Mouse (Mus musculus) liver, adult 2 months (tissue): ENCODE results near the gene BC030499. TPM values are rescaled to one million over a fixed set of nuclear protein-coding genes. Genes with fewer than 3 reads are reported as not detected.

Source experiments
- DNase-seq: peaks from one replicate; pipeline ENCODE4 v3.0.0-alpha.2; 2011; ENCODE audit warnings: low read depth, low spot score; ENCODE audit errors: extremely low read depth
- H3K27ac ChIP-seq: fragments of 200-500 bp; replicated peaks from 2 replicates; pipeline ENCODE4 v1.5.1; 2012; ENCODE audit warnings: low read depth, mild to moderate bottlenecking, control low read depth, inconsistent platforms, low read length; ENCODE audit not compliant: insufficient read depth
- H3K27me3 ChIP-seq: fragments of 200-500 bp; 2 replicates; pipeline ENCODE4 v1.6.1; 2012; ENCODE audit warnings: mild to moderate bottlenecking, moderate library complexity, low read length, inconsistent platforms; ENCODE audit not compliant: control insufficient read depth, insufficient read depth
- H3K36me3 ChIP-seq: fragments of 200-500 bp; 2 replicates; pipeline ENCODE4 v1.6.1; 2012; ENCODE audit warnings: low read length, inconsistent platforms; ENCODE audit not compliant: control insufficient read depth, insufficient read depth
- H3K4me1 ChIP-seq: fragments of 200-500 bp; 2 replicates; pipeline ENCODE4 v1.6.1; 2011; ENCODE audit warnings: low read length; ENCODE audit not compliant: control insufficient read depth, insufficient read depth
- H3K4me3 ChIP-seq: fragments of 200-500 bp; 2 replicates; pipeline ENCODE4 v1.5.1; 2011; ENCODE audit warnings: low read depth, mild to moderate bottlenecking, control low read depth, low read length, moderate library complexity; ENCODE audit not compliant: insufficient read depth
- H3K79me2 ChIP-seq: fragments of 200-500 bp; 2 replicates; pipeline ENCODE4 v1.6.1; 2012; ENCODE audit warnings: inconsistent platforms, mild to moderate bottlenecking, low read length, moderate library complexity; ENCODE audit not compliant: control insufficient read depth, insufficient read depth
- H3K9ac ChIP-seq: fragments of 200-500 bp; 2 replicates; pipeline ENCODE4 v1.6.1; 2012; ENCODE audit warnings: low read depth, mild to moderate bottlenecking, control low read depth, inconsistent platforms, low read length
- CTCF ChIP-seq: fragments of 200-500 bp; IDR thresholded peaks from 2 replicates; pipeline ENCODE4 v1.5.1; 2011; ENCODE audit warnings: low read depth, low read length, control low read depth
- POLR2A ChIP-seq: fragments of 200-500 bp; IDR thresholded peaks from 2 replicates; pipeline ENCODE4 v1.6.1; 2011; ENCODE audit warnings: low read length, control low read depth; ENCODE audit not compliant: insufficient read depth; ENCODE audit errors: extremely low read depth
- WGBS: fragments of 180-500 bp; shearing (Covaris S2); methylation state at CpG from one replicate; pipeline ENCODE4 v1.1.7; 2018; 5-methylcytosine and 5-hydroxymethylcytosine counted together
- polyA plus RNA-seq: library from polyadenylated mRNA; depleted of rRNA; stranded (reverse); fragments of >200 nt; gene quantifications from 2 replicates; pipeline ENCODE4 v1.2.3, GENCODE M21; 2012
- total RNA-seq: library from RNA; depleted of rRNA; stranded (reverse); fragments of >200 nt; gene quantifications from 2 replicates; pipeline ENCODE4 v1.2.3, GENCODE M21; 2014

Gene BC030499
- total and polyA plus RNA-seq, 2 experiments: 0.13 to 0.18 TPM

GRCm38 (mm10) chr11:78289146-78289763 is 1.4 kb upstream of the BC030499 start:
- Histone ChIP-seq H3K9ac (no peak overlapping the region), H3K27me3 (no peaks in the 10 kb centered on the region), H3K36me3 (peaks cover 60% of the 10 kb centered on the region), H3K79me2 (no peaks in the 10 kb centered on the region), H3K4me3 (no peak overlapping the region), H3K27ac (no peak overlapping the region), H3K4me1 (peaks cover 3% of the 10 kb centered on the region)
- WGBS: 67% methylated on average over 7 of the region's 7 CpGs
- TF ChIP-seq CTCF: no peak
- TF ChIP-seq POLR2A: no peak
- DNase-seq: peak; percentile 58

- peaks cover 9% of the 10 kb centered on the region for H3K4me1 ChIP-seq
- peaks cover 12% of the 10 kb centered on the region for H3K36me3 ChIP-seq
- no peaks in the 10 kb centered on the region for H3K79me2 ChIP-seq
- H3K9ac ChIP-seq: no peak overlapping the region
- 16% methylated on average over 6 of the region's 6 CpGs for WGBS
- no peaks in the 10 kb centered on the region for H3K27me3 ChIP-seq
- H3K4me3 ChIP-seq: no peak overlapping the region
- H3K27ac ChIP-seq: peak overlapping the region; percentile 35
- TF ChIP-seq POLR2A (no peak), CTCF (no peak)
- DNase-seq: peak; percentile 92
These were observed 3.9 kb downstream of the BC030499 start for GRCm38 (mm10) chr11:78294585-78294984.

GRCm38 (mm10) chr11:78300917-78301316 is 10.3 kb downstream of the BC030499 start:
- no peak for DNase-seq
- Histone ChIP-seq H3K9ac (peak overlapping the region; percentile 69), H3K4me1 (0 out of 2 replicates have a peak, but pooled peaks cover 3% of the 10 kb centered on the region), H3K36me3 (no peaks in the 10 kb centered on the region), H3K79me2 (no peaks in the 10 kb centered on the region), H3K27me3 (no peaks in the 10 kb centered on the region), H3K27ac (0 out of 2 replicates have a peak overlapping the region, but pooled peaks have one; percentile 5), H3K4me3 (peak overlapping the region; percentile 55)
- no peak for TF ChIP-seq CTCF
- TF ChIP-seq POLR2A: no peak
- 59% methylated on average over 7 of the region's 7 CpGs for WGBS

- 0 out of 2 replicates have a peak within 1 kb of the TSS, but pooled peaks have one; percentile 5 for H3K27ac ChIP-seq
- 1% methylated on average over 49 of the region's 49 CpGs for WGBS
These were observed 10.9 kb downstream of the BC030499 start, which contains the start of gene Spag5 for GRCm38 (mm10) chr11:78301357-78302084. Gene Spag5 (plus strand): TSS chr11:78301529.

GRCm38 (mm10) chr11:78305272-78305671 is 14.6 kb downstream of the BC030499 start:
- no peak for TF ChIP-seq POLR2A
- no peak for TF ChIP-seq CTCF

More at GRCm38 (mm10) chr11:78301357-78302084, 10.9 kb downstream of the BC030499 start, which contains the start of gene Spag5:
- Histone ChIP-seq H3K4me1 (0 out of 2 replicates have a peak, but pooled peaks cover 3% of the 10 kb centered on the region), H3K9ac (peak within 1 kb of the TSS; percentile 69), H3K79me2 (no peaks in the 10 kb centered on the region), H3K27me3 (no peaks in the 10 kb centered on the region), H3K4me3 (peak within 1 kb of the TSS; percentile 62), H3K36me3 (no peaks in the 10 kb centered on the region)
- peak; percentile 72 for DNase-seq
- TF ChIP-seq POLR2A: no peak
- no peak for TF ChIP-seq CTCF

More at GRCm38 (mm10) chr11:78305272-78305671, 14.6 kb downstream of the BC030499 start:
- Histone ChIP-seq H3K4me3 (no peak overlapping the region), H3K27me3 (no peaks in the 10 kb centered on the region), H3K36me3 (no peaks in the 10 kb centered on the region), H3K27ac (no peak overlapping the region), H3K4me1 (peaks cover 8% of the 10 kb centered on the region), H3K9ac (no peak overlapping the region), H3K79me2 (no peaks in the 10 kb centered on the region)
- WGBS: 95% methylated on average over 4 of the region's 4 CpGs
- DNase-seq: no peak
